Mouse (Mus musculus): ENCODE measurements at regions not wholly inside any gene's neighbourhood (a gene's known extent, or its start where the extent isn't known, plus 50 kb on each side); places are given as distances from the start of the nearest gene placed in this dataset.
A peak's percentile ranks its signal among the peaks of the same experiment; 100 is the strongest.

GRCm38 (mm10) chr19:21028981-21029380 is 75.0 kb upstream of the Tmc1 start:
- DNase-seq (ENCODE audit: low spot score in 2 of 2): no peak

GRCm38 (mm10) chr19:21012391-21012790 is 58.4 kb upstream of the Tmc1 start:
- DNase-seq (ENCODE audit: low spot score in 2 of 2): no peak

- DNase-seq (ENCODE audit: low spot score in 2 of 2): no peak
Observed at GRCm38 (mm10) chr19:21009607-21010006, 55.6 kb upstream of the Tmc1 start.

GRCm38 (mm10) chr19:21004411-21004810 is 50.4 kb upstream of the Tmc1 start:
- peak; percentile 11 to 19 for DNase-seq (ENCODE audit: low spot score in 2 of 2)

Measured in layer of hippocampus, adult 8-10 months (tissue).